Mouse (Mus musculus): Measurements from ENCODE around the gene Ptprd. TPM values are rescaled to one million over a fixed set of nuclear protein-coding genes. Genes with fewer than 3 reads are reported as not detected.

Ptprd gene
- polyA plus RNA-seq, 1 experiment from 2014 or later = 66.9 TPM

GRCm38 (mm10) chr4:76941382-76942360 lies 1270.1 kb downstream of the Ptprd start:
- Histone ChIP-seq H3K9me3 (no peaks in the 10 kb centered on the region), H3K27me3 (replicated peaks) (no peaks in the 10 kb centered on the region), H3K4me3 (no peak overlapping the region), H3K27ac (no peak overlapping the region), H3K4me1 (no peaks in the 10 kb centered on the region), H3K4me2 (replicated peaks) (no peak overlapping the region), H3K9ac (no peak overlapping the region), H3K36me3 (no peaks in the 10 kb centered on the region)
- 84% methylated on average over 6 of the region's 6 CpGs for WGBS
- ATAC-seq (ENCODE audit: low FRiP score, low read depth) = no peak

GRCm38 (mm10) chr4:76931559-76931958 lies 1280.2 kb downstream of the Ptprd start:
- Histone ChIP-seq H3K4me1 (no peaks in the 10 kb centered on the region), H3K9me3 (no peaks in the 10 kb centered on the region), H3K9ac (no peak overlapping the region), H3K36me3 (no peaks in the 10 kb centered on the region), H3K27me3 (replicated peaks) (no peaks in the 10 kb centered on the region), H3K4me2 (replicated peaks) (no peak overlapping the region), H3K4me3 (no peak overlapping the region), H3K27ac (no peak overlapping the region)
- 74% methylated on average over 2 of the region's 2 CpGs for WGBS
- ATAC-seq (ENCODE audit: low FRiP score, low read depth) = no peak

GRCm38 (mm10) chr4:76913532-76914150 lies 1298.1 kb downstream of the Ptprd start:
- Histone ChIP-seq H3K4me1 (no peaks in the 10 kb centered on the region), H3K4me3 (no peak overlapping the region), H3K27ac (no peak overlapping the region), H3K4me2 (replicated peaks) (no peak overlapping the region), H3K27me3 (replicated peaks) (no peaks in the 10 kb centered on the region), H3K9ac (no peak overlapping the region), H3K36me3 (no peaks in the 10 kb centered on the region), H3K9me3 (no peaks in the 10 kb centered on the region)
- whole genome bisulfite sequencing = 68% methylated on average over 5 of the region's 5 CpGs
- no peak for ATAC-seq (ENCODE audit: low FRiP score, low read depth)

- ATAC-seq (ENCODE audit: low FRiP score, low read depth) = no peak
- Histone ChIP-seq H3K4me2 (replicated peaks) (no peak overlapping the region), H3K27ac (no peak overlapping the region), H3K27me3 (replicated peaks) (no peaks in the 10 kb centered on the region), H3K9ac (no peak overlapping the region), H3K9me3 (no peaks in the 10 kb centered on the region), H3K4me1 (no peaks in the 10 kb centered on the region), H3K4me3 (no peak overlapping the region), H3K36me3 (no peaks in the 10 kb centered on the region)
- WGBS = 5% methylated on average over 1 of the region's 1 CpGs
Observed at GRCm38 (mm10) chr4:76901692-76902091, 1310.1 kb downstream of the Ptprd start.

- no peaks in the 10 kb centered on the region for H3K9me3 ChIP-seq
- H3K4me1 ChIP-seq = no peaks in the 10 kb centered on the region
- no peaks in the 10 kb centered on the region for H3K36me3 ChIP-seq
- H3K9ac ChIP-seq = no peak overlapping the region
- H3K27ac ChIP-seq = no peak overlapping the region
- no peaks in the 10 kb centered on the region for H3K27me3 ChIP-seq (replicated peaks)
- H3K4me2 ChIP-seq (replicated peaks) = no peak overlapping the region
- H3K4me3 ChIP-seq = no peak overlapping the region
- 80% methylated on average over 1 of the region's 1 CpGs for WGBS
- ATAC-seq (ENCODE audit: low FRiP score, low read depth) = no peak
Observed at GRCm38 (mm10) chr4:76889669-76890068, 1322.1 kb downstream of the Ptprd start.

GRCm38 (mm10) chr4:76881610-76882009 lies 1330.2 kb downstream of the Ptprd start:
- no peak overlapping the region for H3K9ac ChIP-seq
- no peak for ATAC-seq (ENCODE audit: low FRiP score, low read depth)
- WGBS = 52% methylated on average over 3 of the region's 3 CpGs

GRCm38 (mm10) chr4:76870971-76871370 lies 1340.8 kb downstream of the Ptprd start:
- H3K4me3 ChIP-seq = no peak overlapping the region
- 92% methylated on average over 1 of the region's 1 CpGs for WGBS
- H3K4me1 ChIP-seq = no peaks in the 10 kb centered on the region
- H3K27ac ChIP-seq = no peak overlapping the region
- H3K4me2 ChIP-seq (replicated peaks) = no peak overlapping the region
- no peaks in the 10 kb centered on the region for H3K36me3 ChIP-seq
- no peaks in the 10 kb centered on the region for H3K27me3 ChIP-seq (replicated peaks)
- no peak overlapping the region for H3K9ac ChIP-seq
- ATAC-seq (ENCODE audit: low FRiP score, low read depth) = no peak
- no peaks in the 10 kb centered on the region for H3K9me3 ChIP-seq

More at GRCm38 (mm10) chr4:76881610-76882009, 1330.2 kb downstream of the Ptprd start:
- H3K4me1 ChIP-seq = no peaks in the 10 kb centered on the region
- H3K4me2 ChIP-seq (replicated peaks) = no peak overlapping the region
- no peaks in the 10 kb centered on the region for H3K36me3 ChIP-seq
- H3K27ac ChIP-seq = no peak overlapping the region
- H3K4me3 ChIP-seq = no peak overlapping the region
- no peaks in the 10 kb centered on the region for H3K27me3 ChIP-seq (replicated peaks)
- H3K9me3 ChIP-seq = no peaks in the 10 kb centered on the region

GRCm38 (mm10) chr4:76865585-76865984 lies 1346.2 kb downstream of the Ptprd start:
- Histone ChIP-seq H3K4me1 (no peaks in the 10 kb centered on the region), H3K9me3 (peaks cover 3% of the 10 kb centered on the region; the same call in 1 of the 2 replicates), H3K27ac (no peak overlapping the region), H3K4me2 (replicated peaks) (no peak overlapping the region), H3K36me3 (no peaks in the 10 kb centered on the region), H3K9ac (no peak overlapping the region), H3K4me3 (no peak overlapping the region), H3K27me3 (replicated peaks) (no peaks in the 10 kb centered on the region)
- WGBS = 67% methylated on average over 3 of the region's 3 CpGs
- ATAC-seq (ENCODE audit: low FRiP score, low read depth) = no peak

GRCm38 (mm10) chr4:76846265-76846664 lies 1365.5 kb downstream of the Ptprd start:
- Histone ChIP-seq H3K27ac (no peak overlapping the region), H3K4me1 (no peaks in the 10 kb centered on the region), H3K27me3 (replicated peaks) (no peaks in the 10 kb centered on the region), H3K4me2 (replicated peaks) (no peak overlapping the region), H3K4me3 (no peak overlapping the region), H3K9me3 (no peaks in the 10 kb centered on the region), H3K36me3 (no peaks in the 10 kb centered on the region), H3K9ac (no peak overlapping the region)
- 80% methylated on average over 7 of the region's 7 CpGs for WGBS
- no peak for ATAC-seq (ENCODE audit: low FRiP score, low read depth)

- no peak overlapping the region for H3K4me3 ChIP-seq
- H3K4me2 ChIP-seq (replicated peaks) = no peak overlapping the region
- no peak overlapping the region for H3K9ac ChIP-seq
- ATAC-seq (ENCODE audit: low FRiP score, low read depth) = no peak
- no peaks in the 10 kb centered on the region for H3K36me3 ChIP-seq
- no peaks in the 10 kb centered on the region for H3K9me3 ChIP-seq
- no peak overlapping the region for H3K27ac ChIP-seq
- 84% methylated on average over 1 of the region's 1 CpGs for WGBS
- no peaks in the 10 kb centered on the region for H3K27me3 ChIP-seq (replicated peaks)
- H3K4me1 ChIP-seq = no peaks in the 10 kb centered on the region
Observed at GRCm38 (mm10) chr4:76839016-76839415, 1372.7 kb downstream of the Ptprd start.

- ATAC-seq (ENCODE audit: low FRiP score, low read depth) = no peak
- 74% methylated on average over 2 of the region's 2 CpGs for WGBS
Observed at GRCm38 (mm10) chr4:76812138-76812537, 1399.6 kb downstream of the Ptprd start.

GRCm38 (mm10) chr4:76802708-76803107 lies 1409.1 kb downstream of the Ptprd start:
- Histone ChIP-seq H3K27ac (no peak overlapping the region), H3K9ac (no peak overlapping the region), H3K36me3 (no peaks in the 10 kb centered on the region), H3K4me3 (no peak overlapping the region), H3K4me2 (replicated peaks) (no peak overlapping the region), H3K4me1 (no peaks in the 10 kb centered on the region), H3K27me3 (replicated peaks) (no peaks in the 10 kb centered on the region), H3K9me3 (no peaks in the 10 kb centered on the region)
- ATAC-seq (ENCODE audit: low FRiP score, low read depth) = no peak
- 86% methylated on average over 4 of the region's 4 CpGs for WGBS

More at GRCm38 (mm10) chr4:76812138-76812537, 1399.6 kb downstream of the Ptprd start:
- H3K9ac ChIP-seq = no peak overlapping the region
- no peak overlapping the region for H3K4me2 ChIP-seq (replicated peaks)
- H3K27ac ChIP-seq = no peak overlapping the region
- H3K27me3 ChIP-seq (replicated peaks) = no peaks in the 10 kb centered on the region
- no peak overlapping the region for H3K4me3 ChIP-seq
- H3K9me3 ChIP-seq = no peaks in the 10 kb centered on the region
- no peaks in the 10 kb centered on the region for H3K36me3 ChIP-seq
- H3K4me1 ChIP-seq = no peaks in the 10 kb centered on the region

Data from neural tube, embryonic 12.5 days (tissue).